Mouse (Mus musculus): ENCODE measurements around the gene Ppp1r14a.

Gene Ppp1r14a

DNA sequence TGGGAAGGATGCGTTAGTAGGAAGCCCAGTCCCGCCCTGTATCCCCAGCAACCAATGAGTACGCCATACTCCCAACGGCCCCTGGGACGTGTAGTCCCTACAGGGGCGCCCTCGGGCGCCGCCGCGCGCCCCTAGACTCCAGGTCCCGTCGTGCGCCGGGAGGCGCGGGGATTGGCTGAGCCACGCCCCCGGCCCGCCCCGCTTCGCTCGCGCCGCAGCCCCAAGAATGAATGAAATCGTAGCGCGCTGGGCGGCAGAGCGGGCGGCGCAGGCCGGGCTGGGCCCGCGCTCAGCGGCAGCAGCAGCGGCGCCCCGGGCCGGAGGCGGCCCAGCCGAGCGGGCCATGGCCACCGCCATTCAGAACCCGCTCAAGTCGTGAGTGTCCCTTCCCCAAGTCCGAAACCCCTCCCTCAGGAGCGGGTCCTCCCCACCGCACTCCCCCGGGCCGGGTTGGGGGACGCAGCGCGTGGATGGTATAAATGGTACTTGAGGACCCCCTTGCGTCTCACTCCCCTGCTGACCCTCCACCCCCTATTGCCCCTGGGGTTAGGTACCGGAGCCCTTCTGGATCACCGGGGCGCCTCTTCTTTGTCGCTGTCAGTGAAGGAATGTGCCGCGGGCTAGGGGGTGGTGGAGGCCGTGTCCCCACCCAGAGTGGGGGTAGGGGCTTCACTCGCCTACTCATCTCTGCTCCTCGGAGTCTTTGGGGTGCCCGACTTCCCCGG lies 14.8 kb downstream of the Ppp1r14a start, which contains the start of gene Dpf1:
TSS of gene Dpf1 (plus strand) at position 214 of the 725 bp plus-strand sequence.
- DNase-seq (ENCODE audit: low read depth, low spot score): no peak

- no peak for DNase-seq (ENCODE audit: low read depth, low spot score)
Measured at GRCm38 (mm10) chr7:29304463-29305262, 15.6 kb downstream of the Ppp1r14a start.

GRCm38 (mm10) chr7:29305263-29305988 lies 16.3 kb downstream of the Ppp1r14a start:
- no peak for DNase-seq (ENCODE audit: low read depth, low spot score)

- no peak for DNase-seq (ENCODE audit: low read depth, low spot score)
Measured at GRCm38 (mm10) chr7:29306108-29306507, 17.0 kb downstream of the Ppp1r14a start.

DNA sequence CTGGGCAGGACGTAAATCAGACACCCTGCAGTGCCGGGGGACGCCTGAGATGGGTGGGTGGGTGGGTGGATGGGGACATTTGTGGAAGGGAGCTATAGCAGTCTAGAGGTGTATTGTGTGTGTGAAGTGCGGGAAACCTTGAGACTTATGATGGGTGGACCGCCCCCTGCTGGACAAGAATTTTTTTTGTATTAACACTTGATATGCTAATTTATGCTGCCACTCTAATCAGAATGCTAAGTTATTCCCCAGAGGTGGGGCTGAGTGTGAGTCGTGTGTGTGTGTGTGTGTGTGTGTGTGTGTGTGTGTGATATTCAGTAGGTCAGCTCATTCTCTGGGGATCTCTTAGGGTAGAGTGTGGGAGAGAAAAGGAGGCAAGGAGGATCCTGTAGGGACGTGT lies 17.5 kb downstream of the Ppp1r14a start:
- no peak for DNase-seq (ENCODE audit: low read depth, low spot score)

- DNase-seq (ENCODE audit: low read depth, low spot score): no peak
Measured at GRCm38 (mm10) chr7:29307350-29308104, 18.4 kb downstream of the Ppp1r14a start.

GRCm38 (mm10) chr7:29309221-29309721 lies 20.2 kb downstream of the Ppp1r14a start:
- DNase-seq (ENCODE audit: low read depth, low spot score): no peak

DNA sequence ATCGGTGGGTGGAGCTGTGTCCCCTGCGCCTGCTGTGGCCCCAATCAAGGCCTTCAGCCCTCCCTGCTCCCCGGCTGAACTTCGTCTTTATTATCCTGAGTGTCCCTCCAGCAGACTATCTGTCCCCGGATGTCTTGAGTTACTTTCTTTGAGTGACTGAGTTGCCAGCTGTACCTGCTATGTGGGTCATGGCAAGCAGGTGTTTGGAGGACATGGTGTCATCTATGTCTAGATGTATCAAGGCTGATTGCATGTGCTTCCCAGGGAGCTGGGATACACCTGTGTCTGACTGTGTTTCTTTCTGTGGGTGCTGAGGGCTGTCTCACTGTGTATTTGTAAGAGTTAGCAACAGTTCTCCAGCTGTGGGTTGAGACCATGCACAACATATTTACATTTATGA lies 20.6 kb downstream of the Ppp1r14a start:
- DNase-seq (ENCODE audit: low read depth, low spot score): no peak

- DNase-seq (ENCODE audit: low read depth, low spot score): no peak
Measured at GRCm38 (mm10) chr7:29313051-29313450, 23.9 kb downstream of the Ppp1r14a start.

DNA sequence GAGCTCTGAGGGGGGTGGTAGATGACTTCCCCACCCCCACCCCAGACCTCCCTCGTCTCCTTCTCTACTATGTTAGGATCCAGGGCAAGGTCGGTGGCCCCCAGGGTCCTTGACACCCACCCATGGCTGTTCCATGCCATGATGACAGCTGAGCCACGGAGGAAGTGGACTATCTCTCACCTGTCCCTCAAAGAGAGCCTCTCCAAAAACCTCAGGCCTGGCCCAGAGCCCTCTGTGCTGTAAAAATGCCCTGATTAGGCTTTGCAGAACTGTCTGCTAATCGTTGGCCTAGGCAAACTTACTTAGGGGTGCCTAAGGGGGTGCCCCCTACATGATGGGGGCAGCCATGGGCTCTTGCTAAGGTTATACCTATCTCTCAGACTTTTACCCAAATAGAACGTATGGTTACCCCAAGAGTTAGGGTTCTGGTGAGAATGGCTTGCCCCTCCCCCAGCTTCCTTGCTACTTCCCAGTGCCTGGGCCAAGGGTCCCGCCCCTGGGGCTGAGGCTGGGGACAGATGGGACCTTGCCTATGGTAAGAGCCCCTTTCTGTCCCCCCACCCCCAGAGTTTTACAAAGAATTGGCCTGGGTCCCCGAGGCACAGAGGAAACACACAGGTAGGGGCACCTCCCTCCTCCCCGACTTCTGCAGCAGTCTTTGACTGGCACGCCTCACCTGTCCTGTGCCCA lies 24.6 kb downstream of the Ppp1r14a start:
- DNase-seq (ENCODE audit: low read depth, low spot score): no peak

- DNase-seq (ENCODE audit: low read depth, low spot score): no peak
Measured at GRCm38 (mm10) chr7:29314844-29315628, 25.9 kb downstream of the Ppp1r14a start.

DNA sequence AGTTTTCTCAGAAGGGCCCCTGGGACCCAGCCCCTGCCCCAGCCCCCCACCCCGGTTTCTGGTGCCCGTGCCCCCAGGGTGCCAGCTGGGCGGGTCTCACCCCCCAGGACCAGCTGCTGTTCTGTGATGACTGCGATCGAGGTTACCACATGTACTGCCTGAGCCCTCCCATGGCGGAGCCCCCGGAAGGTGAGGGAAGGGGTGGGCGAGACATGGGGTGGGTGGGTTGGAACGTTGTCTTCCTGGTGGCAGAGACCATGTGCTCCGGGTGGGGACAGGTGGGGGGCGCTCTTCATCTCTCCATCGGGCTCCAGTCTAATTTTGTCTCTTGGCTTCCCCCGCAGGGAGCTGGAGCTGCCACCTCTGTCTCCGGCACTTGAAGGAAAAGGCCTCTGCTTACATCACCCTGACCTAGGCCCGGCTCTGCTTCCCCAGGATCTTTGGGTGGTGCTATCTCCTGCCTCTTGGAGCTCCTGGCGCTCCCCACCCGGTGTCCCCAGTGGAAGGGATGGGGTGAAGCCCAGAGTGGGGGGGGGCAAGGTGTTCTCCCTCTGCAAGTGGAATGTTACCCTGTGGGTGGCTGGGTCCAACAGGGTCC lies 27.1 kb downstream of the Ppp1r14a start:
- no peak for DNase-seq (ENCODE audit: low read depth, low spot score)

DNA sequence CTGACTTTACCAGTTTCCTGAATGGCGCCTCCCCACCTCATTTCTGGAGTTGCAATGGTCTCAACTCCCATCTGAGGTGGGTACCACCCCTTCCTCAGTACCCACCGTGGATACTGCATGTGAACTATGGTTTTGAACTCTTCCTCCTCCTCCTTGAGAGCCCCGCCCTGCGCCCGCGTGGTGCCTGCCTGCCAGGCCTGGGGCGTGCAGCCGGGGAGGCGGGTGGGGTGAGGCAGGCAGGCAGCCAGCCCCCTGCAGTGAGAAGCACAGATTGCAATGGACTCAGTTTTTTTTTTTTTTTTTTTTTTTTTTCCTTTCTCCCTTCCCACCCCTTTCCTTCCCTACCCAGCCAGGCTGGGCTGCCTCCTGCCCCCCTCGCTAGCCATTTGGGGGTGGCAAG lies 27.9 kb downstream of the Ppp1r14a start:
- DNase-seq (ENCODE audit: low read depth, low spot score): no peak

DNA sequence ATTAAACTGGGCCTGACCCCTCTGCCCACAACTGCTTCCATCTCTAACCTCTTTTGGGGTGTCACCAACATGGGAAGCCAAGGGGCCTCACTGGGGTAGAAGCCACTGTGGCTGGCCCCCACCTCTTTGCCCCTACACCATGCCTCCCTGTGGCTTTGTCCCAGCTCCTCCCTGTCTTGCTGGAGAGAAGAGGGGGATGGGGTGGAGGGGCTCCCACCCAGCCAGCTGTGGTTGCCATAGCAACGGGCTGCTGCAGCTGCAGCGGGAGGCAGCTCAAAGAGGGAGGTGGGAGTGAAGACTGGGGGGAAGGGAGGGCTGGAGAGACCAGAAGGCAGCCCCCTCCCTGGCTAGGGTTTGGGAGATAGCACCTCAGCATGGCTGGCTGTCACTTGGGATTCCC lies 28.4 kb downstream of the Ppp1r14a start:
- no peak for DNase-seq (ENCODE audit: low read depth, low spot score)

- no peak for DNase-seq (ENCODE audit: low read depth, low spot score)
Measured at GRCm38 (mm10) chr7:29318115-29318911, 29.2 kb downstream of the Ppp1r14a start.

- DNase-seq (ENCODE audit: low read depth, low spot score): no peak
Measured at GRCm38 (mm10) chr7:29319337-29320307, 30.5 kb downstream of the Ppp1r14a start.

- DNase-seq (ENCODE audit: low read depth, low spot score): no peak
Measured at GRCm38 (mm10) chr7:29327087-29327486, 38.0 kb downstream of the Ppp1r14a start.

Measured in WW6 (cell line).